Mouse (Mus musculus) ovary, postnatal 36 days (tissue): ENCODE results near the gene Snx30.

Experiments
- DNase-seq: peaks from one replicate; pipeline ENCODE4 v3.0.0; 2022; ENCODE audit warnings: low spot score, mixed read lengths

Snx30 gene

DNA sequence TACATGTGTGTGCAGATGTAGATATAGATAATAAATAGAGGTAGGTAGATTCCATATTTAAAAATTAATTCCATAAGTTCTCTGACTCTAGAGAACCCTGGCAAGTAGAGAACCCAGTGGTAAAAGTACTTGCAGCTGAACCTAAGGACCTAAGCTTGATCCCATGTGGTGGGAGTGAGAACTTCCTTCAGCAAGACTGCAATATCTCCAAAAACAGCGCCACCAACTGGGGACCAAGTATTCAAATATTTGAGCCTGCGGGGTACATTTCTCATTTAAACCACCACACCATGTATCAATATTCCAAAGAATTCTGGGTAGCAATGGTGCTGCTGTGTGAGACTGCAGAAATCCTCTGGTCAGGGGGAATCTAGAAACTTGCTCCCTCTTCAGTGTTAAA is 11.5 kb upstream of the Snx30 start:
- DNase-seq = no peak

DNA sequence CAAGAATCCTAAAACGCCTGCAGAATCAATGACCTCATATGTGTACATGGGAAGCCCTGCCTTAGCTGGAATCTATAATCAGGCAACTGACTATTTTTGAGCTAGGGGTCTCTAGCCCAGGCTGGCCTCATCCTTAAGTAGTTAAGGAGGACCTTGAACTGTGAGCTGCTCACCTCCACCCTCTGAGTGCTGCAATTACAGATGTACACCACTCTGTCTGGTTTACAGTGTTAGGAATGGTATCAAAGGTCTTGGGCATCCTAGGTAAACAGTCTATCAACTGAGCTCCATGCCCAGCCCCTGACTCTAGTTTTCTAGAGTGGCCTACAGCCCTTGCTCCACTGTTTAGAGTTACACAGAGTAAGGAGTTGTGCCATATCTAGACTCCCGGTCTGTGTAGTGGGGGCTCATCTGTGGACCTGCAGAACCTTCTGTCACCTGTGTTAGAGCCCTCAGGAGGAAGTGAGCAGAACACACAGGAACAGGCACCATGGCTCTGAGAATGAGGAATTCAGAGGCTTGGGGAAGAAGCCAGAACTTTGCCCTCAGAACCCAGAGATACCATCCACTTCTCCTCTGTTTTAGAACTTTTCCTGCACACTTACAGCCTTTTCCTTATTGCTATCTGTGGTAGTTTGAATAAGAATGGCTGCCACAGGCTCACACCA is 9.7 kb upstream of the Snx30 start:
- no peak for DNase-seq

DNA sequence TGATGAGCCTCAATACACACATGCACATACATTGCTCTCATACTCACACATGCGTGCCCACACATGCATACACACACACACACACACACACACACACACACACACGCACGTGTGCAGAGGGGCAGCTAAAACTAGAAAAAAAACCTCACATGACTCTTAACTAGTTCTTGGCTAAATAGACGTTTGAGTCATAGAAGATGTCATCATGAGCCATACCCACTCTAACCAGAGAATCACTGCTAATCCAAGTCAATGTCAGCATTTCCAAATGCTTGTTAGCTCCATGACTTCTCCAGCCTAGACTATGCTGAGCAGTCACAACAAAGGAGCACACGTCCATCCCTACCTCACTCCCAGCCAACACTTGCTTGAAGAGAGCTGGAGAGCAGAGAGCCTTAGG is 5.5 kb upstream of the Snx30 start:
- no peak for DNase-seq

DNA sequence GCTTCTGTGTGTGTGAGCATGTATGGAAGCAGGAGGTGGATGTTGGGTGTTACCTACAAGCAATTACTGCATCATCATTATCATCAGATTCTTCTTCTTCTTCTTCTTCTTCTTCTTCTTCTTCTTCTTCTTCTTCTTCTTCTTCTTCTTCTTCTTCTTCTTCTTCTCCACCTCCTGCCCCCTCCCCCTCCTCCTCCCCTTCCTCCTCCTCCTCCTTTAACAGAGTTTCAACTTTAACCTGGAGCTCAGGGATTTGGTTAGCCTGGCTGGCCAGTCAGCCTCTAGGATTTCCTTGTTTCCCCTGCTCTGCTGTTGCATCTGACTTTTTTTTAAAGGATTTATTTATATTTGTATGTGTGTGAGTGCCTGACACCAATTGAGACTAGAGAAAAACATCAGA is 4.2 kb upstream of the Snx30 start, which contains the start of gene Inip:
Gene Inip, minus strand, starts transcription at position 101 of the 400 bp plus-strand sequence.
- DNase-seq = no peak

DNA sequence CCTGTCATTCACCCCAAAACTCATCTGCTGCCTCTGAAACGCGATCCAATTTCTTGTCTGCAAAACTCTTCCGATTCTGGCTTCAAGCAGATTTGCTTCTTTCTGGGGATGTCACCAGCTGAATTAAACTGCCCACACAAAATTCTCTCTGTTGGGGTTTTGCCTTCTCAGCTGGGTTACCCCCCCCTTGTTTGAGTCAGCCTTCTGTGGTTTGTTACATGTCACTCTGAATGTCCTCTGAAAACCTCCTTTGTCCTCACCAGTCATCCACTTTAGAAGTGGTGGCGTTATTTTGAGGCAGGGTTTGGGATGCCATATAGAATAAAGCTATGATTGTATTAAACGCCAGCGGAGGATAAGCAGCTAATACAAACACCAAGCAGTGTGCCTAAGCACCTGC is 3.5 kb upstream of the Snx30 start:
- no peak for DNase-seq

DNA sequence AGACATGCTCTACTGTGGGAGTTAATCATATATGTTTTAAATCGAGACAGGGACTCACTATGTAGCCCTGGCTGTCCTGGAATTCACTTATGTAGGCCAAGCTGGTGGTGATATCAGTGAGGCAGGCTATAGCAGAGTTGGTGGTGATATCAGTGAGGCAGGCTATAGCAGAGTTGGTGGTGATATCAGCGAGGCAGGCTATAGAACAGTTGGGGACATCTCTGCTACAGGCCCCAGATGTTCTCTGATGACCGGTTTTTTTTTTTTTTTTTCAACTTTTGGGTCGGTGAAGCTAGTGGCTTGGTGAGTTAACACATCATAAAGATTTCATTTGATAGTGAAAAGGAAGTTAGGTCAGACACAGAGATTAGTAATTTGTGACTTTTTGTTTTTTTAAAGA is 2.8 kb upstream of the Snx30 start:
- DNase-seq = no peak

DNA sequence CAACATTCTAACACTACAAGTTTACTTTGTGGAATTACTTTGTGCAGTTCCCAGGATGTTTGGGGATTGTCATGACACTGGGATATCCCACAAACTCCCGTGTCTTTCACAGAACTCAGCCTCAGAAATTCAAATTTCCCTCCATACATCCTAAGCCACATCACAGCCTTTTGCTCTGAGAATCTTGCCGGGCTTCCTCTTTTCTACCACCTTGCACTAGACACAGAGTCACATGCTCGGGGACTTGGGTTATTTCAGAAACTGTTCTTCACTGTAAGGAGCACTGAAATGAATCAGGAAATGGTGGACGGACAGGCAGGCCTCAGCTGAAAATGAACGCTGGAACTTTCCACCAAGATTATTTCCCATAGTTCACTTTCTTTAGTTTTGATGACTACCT is 2.3 kb upstream of the Snx30 start:
- no peak for DNase-seq

DNA sequence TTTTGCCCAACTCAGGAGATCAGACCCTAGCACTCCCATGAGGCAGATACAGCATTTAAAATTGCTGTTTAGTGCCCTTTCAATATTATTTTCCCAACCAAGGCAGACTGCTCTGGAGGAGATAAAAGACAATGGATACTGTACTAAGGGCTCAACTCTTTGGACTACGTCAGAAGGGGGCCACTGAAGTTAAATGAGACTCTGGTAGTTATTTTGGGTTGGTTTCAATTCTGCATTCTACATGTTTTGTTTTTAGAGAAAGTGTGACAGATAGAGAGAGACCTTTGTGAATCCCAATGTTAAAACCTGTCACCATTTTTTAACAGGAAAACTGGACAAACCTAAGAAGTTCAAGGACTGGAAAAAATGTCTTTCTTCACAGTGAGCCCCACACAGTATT is 886 bp upstream of the Snx30 start:
- DNase-seq = no peak

DNA sequence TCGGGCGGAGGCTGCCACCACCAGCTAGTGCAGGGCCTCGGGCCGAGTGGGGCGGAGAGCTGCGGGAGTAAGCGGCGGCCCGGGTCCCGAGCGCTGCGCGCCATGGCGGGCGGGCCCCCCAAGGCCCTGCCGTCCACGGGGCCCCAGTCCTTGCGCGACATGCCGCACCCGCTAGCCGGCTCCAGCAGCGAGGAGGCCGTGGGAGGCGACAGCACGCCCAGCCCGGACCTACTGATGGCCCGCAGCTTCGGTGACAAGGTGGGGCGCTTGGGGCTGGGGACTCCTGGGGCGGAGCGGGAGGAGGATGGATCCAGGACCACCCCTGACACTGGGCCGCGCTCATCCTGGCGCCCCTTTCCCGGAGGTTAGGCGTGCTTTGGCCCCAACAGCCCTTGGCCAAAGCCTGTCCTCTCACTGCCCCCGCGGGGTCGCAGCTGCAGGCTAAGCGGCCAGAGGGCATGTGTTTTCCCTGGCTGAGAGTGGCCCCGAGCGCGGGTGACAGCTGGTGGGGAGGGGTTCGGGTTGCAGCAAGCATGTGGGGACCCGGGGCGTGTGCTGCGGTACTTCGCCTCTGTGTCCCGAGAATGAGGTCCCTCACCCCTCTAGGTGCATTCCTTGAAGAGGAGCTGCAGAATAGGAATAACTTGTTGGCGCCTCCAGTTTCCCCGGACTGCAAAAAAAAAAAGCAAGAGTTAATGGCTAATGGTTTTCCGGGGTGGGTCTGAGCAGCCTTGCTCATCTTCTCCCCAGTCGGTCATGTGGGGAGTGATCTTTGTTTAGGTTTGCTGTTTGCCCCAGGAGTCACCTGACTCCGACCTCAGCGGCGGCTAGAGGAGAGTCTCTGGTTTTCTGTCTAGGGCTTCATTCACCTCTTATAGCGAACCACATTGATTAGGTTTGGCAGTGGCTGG is 583 bp downstream of the Snx30 start:
- no peak for DNase-seq

DNA sequence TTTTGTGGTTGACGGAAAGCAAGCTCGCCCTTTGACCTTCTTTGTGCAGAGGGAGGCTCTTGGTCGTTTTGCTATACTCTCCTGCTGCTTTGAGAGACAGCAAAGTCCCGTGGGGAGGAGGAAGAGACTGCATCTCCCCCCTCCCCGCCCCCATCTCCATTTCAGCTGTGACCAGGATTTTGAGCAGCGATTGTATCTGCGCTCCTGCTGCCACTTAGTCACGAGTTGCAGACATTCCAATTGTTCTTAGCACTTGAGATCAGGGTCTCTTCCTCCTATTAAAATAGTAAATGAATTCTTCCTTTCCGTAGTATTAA is 1.2 kb downstream of the Snx30 start:
- no peak for DNase-seq

DNA sequence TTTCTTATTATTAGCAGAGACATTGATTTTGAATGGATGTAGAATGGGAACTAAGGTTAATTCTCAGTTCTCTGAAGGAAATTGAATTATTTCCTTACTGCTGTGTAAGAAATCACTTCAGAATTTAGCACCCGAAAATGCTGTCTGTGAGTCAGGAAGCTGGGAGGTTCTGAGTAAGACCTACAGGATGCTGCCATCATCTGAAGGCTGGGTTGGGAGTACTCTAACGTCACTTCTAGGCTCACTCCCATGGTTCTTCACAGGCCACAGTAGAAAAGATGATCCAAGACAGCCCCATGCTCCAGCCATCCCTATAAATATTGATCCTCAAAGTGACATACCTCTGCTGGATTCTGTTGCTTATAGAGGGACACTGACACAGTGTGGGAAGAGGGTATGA is 1.9 kb downstream of the Snx30 start:
- no peak for DNase-seq

DNA sequence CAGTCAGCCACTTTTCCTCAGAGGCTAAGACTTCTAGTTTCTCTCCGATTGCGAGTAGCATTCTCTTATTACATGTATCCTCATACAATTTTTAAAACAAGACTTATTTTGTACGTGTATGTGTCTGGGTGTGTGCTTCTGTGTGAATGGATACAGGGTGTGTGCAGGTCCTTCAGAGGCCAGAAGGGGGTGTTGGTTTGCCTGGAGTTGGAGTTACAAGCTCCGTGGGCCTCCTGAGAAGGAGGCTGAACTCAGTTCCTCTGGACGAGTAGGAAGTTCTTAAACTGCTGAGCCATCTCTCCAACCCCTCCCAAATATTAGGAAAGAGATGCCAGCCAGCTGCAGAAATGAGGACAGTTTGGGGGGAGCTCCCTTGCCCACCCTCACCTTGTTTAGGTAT is 2.8 kb downstream of the Snx30 start:
- no peak for DNase-seq

DNA sequence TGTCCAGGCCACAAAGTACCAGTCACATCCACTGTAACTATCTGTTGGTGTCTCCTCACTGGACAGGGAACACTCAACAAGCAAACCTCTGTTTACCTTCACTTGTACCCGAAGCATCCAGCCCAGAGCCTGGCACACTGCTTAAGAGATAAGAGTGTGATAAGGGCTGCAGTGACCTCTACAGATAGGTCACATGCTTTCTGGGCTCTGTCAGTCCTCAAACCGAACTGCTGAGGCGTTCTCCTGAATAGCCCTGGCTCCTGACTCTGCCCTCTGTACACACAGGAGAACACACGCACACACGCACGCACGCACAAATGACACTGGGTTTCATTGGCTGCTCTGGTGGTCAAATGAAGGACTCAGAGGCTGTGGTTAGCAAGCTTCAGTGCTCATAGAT is 8.5 kb downstream of the Snx30 start:
- no peak for DNase-seq

DNA sequence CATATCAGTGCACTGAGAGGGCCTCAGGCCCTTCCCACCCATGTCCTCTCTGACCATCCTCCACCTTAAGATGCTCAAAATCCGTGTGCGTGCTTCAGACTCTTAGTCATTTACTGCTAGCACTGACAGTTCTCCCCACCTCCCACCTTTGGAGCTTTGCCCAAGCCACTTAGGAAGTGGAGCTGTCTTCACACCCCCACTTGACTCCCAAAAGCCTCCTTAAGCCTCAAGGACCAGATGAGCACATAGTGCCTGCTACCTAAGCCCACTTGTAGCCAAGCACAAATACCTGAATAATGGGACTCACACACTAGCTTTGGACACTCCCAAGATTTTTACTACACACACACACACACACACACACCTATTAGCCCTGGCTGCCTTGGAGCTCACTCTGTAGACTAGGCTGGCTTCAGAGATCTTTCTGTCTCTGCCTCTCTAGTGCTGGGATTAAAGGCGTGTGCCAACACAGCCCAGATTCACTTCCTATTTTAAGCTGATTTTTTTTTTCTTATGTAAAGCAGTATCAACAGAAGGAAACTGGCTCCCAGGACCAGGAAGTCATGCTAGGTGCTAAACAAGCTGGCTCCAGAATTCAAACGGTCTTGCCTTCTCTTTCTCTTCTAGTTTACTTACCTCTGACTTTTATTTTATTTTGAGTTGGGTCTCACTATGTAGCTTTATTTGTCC is 9.6 kb downstream of the Snx30 start:
- no peak for DNase-seq

DNA sequence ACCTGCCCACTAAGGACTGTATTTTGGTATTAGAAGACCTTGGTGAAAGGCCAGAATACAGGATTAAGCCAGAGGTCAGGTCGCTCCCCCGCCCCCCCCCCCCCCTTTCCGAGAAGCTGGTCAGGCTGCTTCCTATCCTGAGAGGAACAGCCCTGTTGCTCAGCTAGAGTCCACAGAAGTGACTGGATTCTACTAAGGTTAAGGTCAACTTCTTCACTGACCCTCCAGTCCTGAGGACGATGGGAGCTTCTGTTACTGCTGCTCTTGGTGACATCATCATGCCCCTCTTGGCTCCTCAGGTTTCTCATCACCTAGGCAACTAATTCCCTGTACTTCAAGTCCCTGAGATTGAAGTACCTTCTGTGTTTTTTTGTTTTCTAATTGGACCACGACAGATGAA is 10.4 kb downstream of the Snx30 start:
- DNase-seq = no peak

DNA sequence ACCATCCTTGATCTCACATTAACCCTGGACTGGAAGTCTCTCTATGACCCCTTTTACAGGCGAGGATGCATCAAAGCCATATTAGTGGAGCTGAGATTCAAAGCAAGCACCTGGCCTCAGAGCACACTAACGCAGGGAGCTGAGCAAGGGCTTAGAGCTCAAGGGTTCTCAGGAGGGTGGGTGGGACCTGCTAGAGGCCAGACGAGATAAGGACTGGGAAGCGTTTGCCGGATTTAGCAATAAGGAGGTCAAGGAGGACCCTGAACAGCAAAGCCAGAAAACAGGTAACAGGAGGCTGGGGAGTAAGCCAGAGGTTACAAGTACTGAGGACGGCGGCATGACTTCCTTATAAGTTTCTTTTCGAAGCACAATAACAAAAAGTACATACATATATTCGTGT is 10.8 kb downstream of the Snx30 start:
- DNase-seq = no peak

DNA sequence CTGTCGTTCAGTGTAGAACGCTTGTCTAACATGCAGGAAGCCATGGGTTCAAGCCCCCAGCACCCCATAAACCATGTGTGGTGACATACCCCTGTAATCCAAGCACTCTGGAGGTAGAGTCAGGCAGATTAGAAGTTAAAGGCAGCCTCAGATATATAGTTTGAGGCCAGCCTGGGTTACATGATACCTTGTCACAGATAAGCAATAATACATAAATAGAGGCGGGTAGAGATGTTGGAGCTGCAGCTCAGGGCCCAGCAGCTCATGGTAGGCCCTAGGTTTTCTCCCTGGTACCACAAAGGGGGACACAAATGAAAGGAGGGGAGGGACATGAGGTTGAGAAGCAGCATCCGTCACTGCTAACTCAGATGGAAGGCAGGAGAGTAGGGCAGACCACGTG is 12.2 kb downstream of the Snx30 start:
- DNase-seq = no peak

DNA sequence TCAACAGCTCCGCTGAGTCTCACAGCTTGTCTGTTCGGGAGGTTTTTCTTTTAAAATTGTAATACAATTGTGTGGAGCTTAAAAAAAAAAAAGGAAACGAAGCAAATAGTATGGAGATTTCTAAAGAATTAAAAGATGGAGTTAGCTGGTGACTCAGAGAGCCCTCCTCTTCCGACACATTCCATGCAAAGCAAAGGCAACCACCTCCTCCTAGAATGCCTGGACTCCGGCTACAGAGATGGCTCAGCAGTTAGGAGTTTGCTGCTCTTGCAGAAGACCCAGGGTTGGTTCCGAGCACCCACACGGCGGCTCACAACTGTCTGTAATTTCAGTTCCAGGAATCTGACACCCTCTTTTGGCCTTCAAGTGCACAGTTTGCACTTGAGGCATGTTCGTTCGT is 12.9 kb downstream of the Snx30 start:
- DNase-seq = no peak

DNA sequence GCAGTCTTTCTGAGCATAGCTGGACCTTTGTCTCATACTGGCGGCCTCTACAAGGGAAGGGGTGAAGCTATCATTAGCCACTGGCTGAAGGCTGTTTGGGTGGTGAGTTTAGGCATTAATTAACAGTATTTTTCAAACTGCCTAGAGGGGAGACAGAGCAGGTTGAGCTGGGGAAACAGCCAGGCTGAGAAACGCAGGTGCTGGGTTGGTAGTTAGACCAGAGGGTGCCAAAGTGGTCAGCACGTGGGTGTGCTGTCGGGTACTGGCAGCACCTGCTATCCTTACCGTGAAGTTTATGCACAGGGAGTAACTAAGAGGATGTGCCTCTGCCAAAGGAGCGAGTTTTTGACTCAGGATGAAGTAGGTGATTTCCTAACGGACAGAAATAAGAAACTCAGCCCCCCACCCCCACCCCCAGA is 13.4 kb downstream of the Snx30 start:
- no peak for DNase-seq

DNA sequence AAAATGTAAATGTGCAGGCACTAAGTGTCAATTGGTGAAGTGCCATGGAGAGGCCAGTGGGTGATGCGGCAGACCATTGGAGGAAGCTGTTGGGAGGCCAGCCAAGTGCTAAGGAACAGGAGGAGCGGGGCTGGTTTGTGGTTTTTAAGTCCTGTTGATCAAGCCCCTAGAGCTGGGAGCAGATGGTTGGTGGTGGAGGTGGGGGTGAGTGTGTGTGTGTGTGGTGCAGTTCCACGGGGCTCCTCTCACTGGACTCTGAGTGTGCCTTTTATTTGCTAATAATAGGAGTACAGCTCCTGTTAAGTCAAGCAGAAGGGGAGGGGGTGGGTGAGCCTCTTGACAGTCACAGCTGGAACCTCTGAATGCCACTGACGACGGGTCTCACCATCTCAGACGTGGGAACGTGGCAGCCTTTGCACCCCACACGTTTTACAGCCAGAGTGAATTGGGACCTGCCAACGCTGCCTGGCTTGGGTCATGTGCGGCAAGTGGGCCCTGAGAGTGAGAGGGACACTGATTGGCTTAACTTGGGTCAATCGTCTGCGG is 13.9 kb downstream of the Snx30 start:
- DNase-seq = no peak

DNA sequence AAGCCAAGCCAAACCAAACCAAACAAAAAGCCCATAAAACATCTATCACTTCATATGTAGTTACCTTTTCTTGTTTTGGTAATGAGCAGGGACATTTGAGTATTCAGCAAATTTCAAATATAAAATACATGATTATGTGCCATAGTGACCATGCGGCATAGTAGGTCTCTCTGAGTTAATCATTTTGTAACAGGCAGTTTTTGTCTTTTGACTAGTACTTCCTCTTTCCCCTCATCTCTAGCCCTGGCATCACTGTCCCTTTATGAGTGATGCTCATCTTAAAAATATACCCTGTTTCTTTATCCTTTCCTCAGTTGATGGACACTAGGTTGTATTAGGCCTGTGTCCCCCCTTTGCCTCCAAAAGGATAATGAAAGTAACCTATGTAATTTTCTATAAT is 15.9 kb downstream of the Snx30 start:
- no peak for DNase-seq

DNA sequence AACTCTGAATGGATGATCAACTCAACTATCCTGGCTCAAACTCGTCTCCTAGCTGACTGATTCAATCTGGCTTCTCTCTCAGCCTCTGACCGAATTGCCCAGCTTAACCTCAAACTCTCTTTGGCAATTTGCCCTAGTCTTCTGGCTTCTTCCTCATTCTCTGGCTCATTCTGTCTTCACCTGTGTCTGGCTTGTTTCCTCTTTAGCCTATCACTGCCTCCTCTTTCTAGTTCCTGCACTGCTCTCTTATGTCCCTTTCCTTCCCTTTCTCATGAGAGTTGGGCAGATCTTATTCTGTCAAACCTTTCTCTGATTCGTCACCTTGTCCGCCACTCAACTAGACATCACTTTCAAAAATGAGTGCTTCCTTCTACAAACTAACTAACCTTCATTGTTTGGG is 16.5 kb downstream of the Snx30 start:
- DNase-seq = no peak

DNA sequence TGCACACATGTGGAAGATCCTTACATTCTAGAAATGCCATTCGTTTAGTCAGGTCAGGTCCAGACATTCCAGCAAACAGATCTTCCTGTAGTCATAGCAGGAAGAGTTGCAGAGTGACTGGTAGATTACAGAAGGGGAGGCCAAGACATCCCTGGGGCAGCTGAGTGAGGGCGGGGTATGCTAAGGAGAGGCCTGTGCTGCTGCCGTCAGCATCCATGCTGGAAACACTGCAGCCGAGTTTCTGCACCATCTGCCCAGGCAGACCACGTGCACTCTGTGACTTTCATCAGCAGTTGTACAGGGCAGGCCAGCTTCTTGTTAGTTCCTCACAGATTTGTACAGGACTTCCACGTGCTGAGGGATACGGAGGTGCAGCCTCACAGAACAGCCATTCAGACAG is 17.8 kb downstream of the Snx30 start:
- no peak for DNase-seq
